Mouse (Mus musculus): ENCODE data around the gene Ric8a. TPM values are rescaled to one million over a fixed set of nuclear protein-coding genes. Genes with fewer than 3 reads are reported as not detected.

Gene Ric8a
- total and polyA plus RNA-seq, 2 experiments from 2014 or later: 27.8 to 73.8 TPM

- H3K27me3 ChIP-seq (ENCODE audit: control insufficient read depth, insufficient read depth, low read length): 0 out of 2 replicates have a peak, but pooled peaks cover 4% of the 10 kb centered on the region
- no peak overlapping the region for H3K4me3 ChIP-seq (ENCODE audit: low read depth, low read length)
- no peak overlapping the region for H3K4me2 ChIP-seq (ENCODE audit: low read depth, low read length)
- H3K27ac ChIP-seq (ENCODE audit: low read depth): no peak overlapping the region
- no peak overlapping the region for H3K9ac ChIP-seq (replicated peaks; ENCODE audit: low read depth, low read length)
- no peak for DNase-seq (ENCODE audit: low spot score)
- H3K36me3 ChIP-seq (replicated peaks; ENCODE audit: control insufficient read depth, insufficient read depth, low read length): no peaks in the 10 kb centered on the region
- no peaks in the 10 kb centered on the region for H3K9me3 ChIP-seq (replicated peaks; ENCODE audit: control insufficient read depth, low read length)
- no peak for TF ChIP-seq EP300 (IDR thresholded peaks at IDR 0.05; ENCODE audit: low read depth)
- TF ChIP-seq CTCF (IDR thresholded peaks at IDR 0.05; ENCODE audit: low read depth): no peak
- ATAC-seq (ENCODE audit: insufficient read depth, low read depth): no peak
- 68% methylated on average over 4 of the region's 4 CpGs for WGBS
- no peaks in the 10 kb centered on the region for H3K4me1 ChIP-seq (ENCODE audit: control insufficient read depth, insufficient read depth)
Observed at GRCm38 (mm10) chr7:140833341-140833740, 23.4 kb upstream of the Ric8a start.

- H3K27me3 ChIP-seq (ENCODE audit: control insufficient read depth, insufficient read depth, low read length): peaks cover 11% of the 10 kb centered on the region; the same call in 1 of the 2 replicates
- H3K4me3 ChIP-seq (ENCODE audit: low read depth, low read length): no peak within 1 kb of the TSS
- no peak within 1 kb of the TSS for H3K9ac ChIP-seq (replicated peaks; ENCODE audit: low read depth, low read length)
- no peaks in the 10 kb centered on the region for H3K9me3 ChIP-seq (replicated peaks; ENCODE audit: control insufficient read depth, low read length)
- no peaks in the 10 kb centered on the region for H3K36me3 ChIP-seq (replicated peaks; ENCODE audit: control insufficient read depth, insufficient read depth, low read length)
- ATAC-seq (ENCODE audit: insufficient read depth, low read depth): no peak
- no peaks in the 10 kb centered on the region for H3K4me1 ChIP-seq (ENCODE audit: control insufficient read depth, insufficient read depth)
- H3K27ac ChIP-seq (ENCODE audit: low read depth): no peak within 1 kb of the TSS
- no peak for TF ChIP-seq CTCF (IDR thresholded peaks at IDR 0.05; ENCODE audit: low read depth)
- no peak for TF ChIP-seq EP300 (IDR thresholded peaks at IDR 0.05; ENCODE audit: low read depth)
- H3K4me2 ChIP-seq (ENCODE audit: low read depth, low read length): no peak within 1 kb of the TSS
- 41% methylated on average over 20 of the region's 20 CpGs for WGBS
- DNase-seq (ENCODE audit: low spot score): no peak
Observed at GRCm38 (mm10) chr7:140834968-140835757, 21.6 kb upstream of the Ric8a start, which contains the start of gene Urah. Urah (plus strand) TSS chr7:140835018.

DNA sequence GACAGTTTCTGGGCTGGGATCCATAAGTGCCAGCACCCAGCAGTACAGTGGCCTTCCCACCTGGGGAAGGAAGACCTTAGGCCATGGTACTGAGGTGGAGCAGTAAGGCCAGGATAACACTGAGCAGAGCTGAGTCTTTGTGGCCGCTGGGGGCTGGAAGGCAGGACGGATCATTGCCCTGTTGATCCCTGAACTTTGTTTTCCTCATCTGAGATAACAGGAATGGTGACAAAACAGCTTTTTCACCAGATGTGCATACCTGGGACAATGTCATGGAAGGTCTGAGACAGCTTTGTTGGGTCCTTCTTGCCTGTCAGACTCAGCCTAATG lies 21.0 kb upstream of the Ric8a start:
- no peaks in the 10 kb centered on the region for H3K36me3 ChIP-seq (replicated peaks; ENCODE audit: control insufficient read depth, insufficient read depth, low read length)
- no peak overlapping the region for H3K4me3 ChIP-seq (ENCODE audit: low read depth, low read length)
- TF ChIP-seq EP300 (IDR thresholded peaks at IDR 0.05; ENCODE audit: low read depth): no peak
- H3K4me1 ChIP-seq (ENCODE audit: control insufficient read depth, insufficient read depth): no peaks in the 10 kb centered on the region
- H3K9ac ChIP-seq (replicated peaks; ENCODE audit: low read depth, low read length): no peak overlapping the region
- peaks cover 14% of the 10 kb centered on the region; the same call in 1 of the 2 replicates for H3K27me3 ChIP-seq (ENCODE audit: control insufficient read depth, insufficient read depth, low read length)
- DNase-seq (ENCODE audit: low spot score): no peak
- no peaks in the 10 kb centered on the region for H3K9me3 ChIP-seq (replicated peaks; ENCODE audit: control insufficient read depth, low read length)
- no peak overlapping the region for H3K27ac ChIP-seq (ENCODE audit: low read depth)
- ATAC-seq (ENCODE audit: insufficient read depth, low read depth): no peak
- H3K4me2 ChIP-seq (ENCODE audit: low read depth, low read length): no peak overlapping the region
- 49% methylated on average over 2 of the region's 2 CpGs for WGBS

GRCm38 (mm10) chr7:140836243-140837115 lies 20.3 kb upstream of the Ric8a start:
- no peak overlapping the region for H3K4me3 ChIP-seq (ENCODE audit: low read depth, low read length)
- no peak overlapping the region for H3K9ac ChIP-seq (replicated peaks; ENCODE audit: low read depth, low read length)
- no peaks in the 10 kb centered on the region for H3K4me1 ChIP-seq (ENCODE audit: control insufficient read depth, insufficient read depth)
- H3K9me3 ChIP-seq (replicated peaks; ENCODE audit: control insufficient read depth, low read length): no peaks in the 10 kb centered on the region
- no peak for DNase-seq (ENCODE audit: low spot score)
- H3K27me3 ChIP-seq (ENCODE audit: control insufficient read depth, insufficient read depth, low read length): peaks cover 22% of the 10 kb centered on the region; the same call in 1 of the 2 replicates
- no peak for ATAC-seq (ENCODE audit: insufficient read depth, low read depth)
- TF ChIP-seq EP300 (IDR thresholded peaks at IDR 0.05; ENCODE audit: low read depth): no peak
- 68% methylated on average over 9 of the region's 9 CpGs for WGBS
- no peak overlapping the region for H3K27ac ChIP-seq (ENCODE audit: low read depth)
- no peaks in the 10 kb centered on the region for H3K36me3 ChIP-seq (replicated peaks; ENCODE audit: control insufficient read depth, insufficient read depth, low read length)
- no peak overlapping the region for H3K4me2 ChIP-seq (ENCODE audit: low read depth, low read length)

- H3K9ac ChIP-seq (replicated peaks; ENCODE audit: low read depth, low read length): no peak overlapping the region
- no peak overlapping the region for H3K4me3 ChIP-seq (ENCODE audit: low read depth, low read length)
- no peaks in the 10 kb centered on the region for H3K9me3 ChIP-seq (replicated peaks; ENCODE audit: control insufficient read depth, low read length)
- no peak for ATAC-seq (ENCODE audit: insufficient read depth, low read depth)
- DNase-seq (ENCODE audit: low spot score): no peak
- no peak overlapping the region for H3K27ac ChIP-seq (ENCODE audit: low read depth)
- 58% methylated on average over 5 of the region's 5 CpGs for WGBS
- TF ChIP-seq EP300 (IDR thresholded peaks at IDR 0.05; ENCODE audit: low read depth) (no peak), CTCF (IDR thresholded peaks at IDR 0.05; ENCODE audit: low read depth) (no peak)
- peaks cover 34% of the 10 kb centered on the region; the same call in 1 of the 2 replicates for H3K27me3 ChIP-seq (ENCODE audit: control insufficient read depth, insufficient read depth, low read length)
- no peak overlapping the region for H3K4me2 ChIP-seq (ENCODE audit: low read depth, low read length)
- no peaks in the 10 kb centered on the region for H3K4me1 ChIP-seq (ENCODE audit: control insufficient read depth, insufficient read depth)
- H3K36me3 ChIP-seq (replicated peaks; ENCODE audit: control insufficient read depth, insufficient read depth, low read length): no peaks in the 10 kb centered on the region
Observed at GRCm38 (mm10) chr7:140839556-140839955, 17.2 kb upstream of the Ric8a start.
